Mouse (Mus musculus): ENCODE measurements at regions not wholly inside any gene's neighbourhood (a gene's known extent, or its start where the extent isn't known, plus 50 kb on each side); places are given as distances from the start of the nearest gene placed in this dataset.
A peak's percentile ranks its signal among the peaks of the same experiment; 100 is the strongest.

DNA sequence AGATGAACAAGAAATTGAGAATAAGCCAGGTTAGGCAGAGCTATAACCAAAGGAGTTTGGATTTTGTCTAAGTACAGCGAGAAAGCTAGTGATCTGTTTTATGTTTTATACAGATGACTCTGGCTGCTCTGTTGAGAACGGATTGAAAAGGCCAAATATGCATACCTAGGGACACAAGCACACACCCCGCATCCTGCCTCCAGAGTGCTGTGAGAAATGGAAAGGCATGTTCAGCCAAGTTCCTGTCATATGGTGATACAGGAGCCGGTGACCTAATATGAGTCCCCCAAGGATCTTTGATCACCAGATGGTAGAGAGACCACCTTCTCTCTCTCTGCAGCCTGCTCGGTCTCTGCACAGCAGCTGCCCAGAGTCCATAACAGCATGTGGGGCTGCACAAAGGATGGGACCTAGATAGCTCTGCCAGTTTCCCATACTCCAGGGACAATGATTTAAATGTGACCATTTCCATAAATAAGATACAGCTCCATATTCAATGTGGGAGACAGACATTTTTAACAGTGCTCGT is 826.5 kb downstream of the Mat2b start:
- Histone ChIP-seq H3K4me2 (ENCODE audit: low read length) (no peak overlapping the region), H3K27ac (replicated peaks; ENCODE audit: low read depth, low read length) (no peak overlapping the region), H3K4me3 (replicated peaks; ENCODE audit: low read depth, low read length) (no peak overlapping the region), H3K9me3 (ENCODE audit: control insufficient read depth, low read length) (no peaks in the 10 kb centered on the region), H3K9ac (replicated peaks; ENCODE audit: low read length) (no peak overlapping the region), H3K27me3 (ENCODE audit: control insufficient read depth, insufficient read depth, low read length) (no peaks in the 10 kb centered on the region), H3K4me1 (ENCODE audit: control insufficient read depth, insufficient read depth, low read length) (no peaks in the 10 kb centered on the region), H3K36me3 (ENCODE audit: control insufficient read depth, insufficient read depth, low read length) (no peaks in the 10 kb centered on the region)
- 65% methylated on average over 6 of the region's 6 CpGs for WGBS
- no peak for ATAC-seq (ENCODE audit: low FRiP score, low TSS enrichment)
- peak; percentile 20 for DNase-seq
